Mouse (Mus musculus) myocyte (in vitro differentiated cells): ENCODE data around the gene Hdac9.

Source experiments
- CEBPB ChIP-seq: IDR thresholded peaks from 2 replicates; pipeline ENCODE4 v1.6.1; 2011; ENCODE audit warnings: mild to moderate bottlenecking, moderate library complexity; ENCODE audit not compliant: poor library complexity, insufficient read depth, severe bottlenecking
- E2F4 ChIP-seq: IDR thresholded peaks from one replicate; pipeline ENCODE4 v1.6.1; 2011; ENCODE audit warnings: mild to moderate bottlenecking, control low read depth, moderate library complexity; ENCODE audit not compliant: insufficient read depth
- POLR2A ChIP-seq: IDR thresholded peaks from one replicate; pipeline ENCODE4 v1.6.1; 2011; ENCODE audit warnings: low read depth, mild to moderate bottlenecking, control low read depth, moderate library complexity; ENCODE audit not compliant: insufficient read length
- SRF ChIP-seq: IDR thresholded peaks from one replicate; pipeline ENCODE4 v1.6.1; 2011; ENCODE audit warnings: low read depth; ENCODE audit not compliant: control insufficient read depth, insufficient read length
- TCF3 ChIP-seq: IDR thresholded peaks from one replicate; pipeline ENCODE4 v1.6.1; 2011; ENCODE audit warnings: low read depth, control low read depth; ENCODE audit not compliant: insufficient read length

GRCm38 (mm10) chr12:34683375-34683774 lies 233.5 kb downstream of the Hdac9 start:
- TF ChIP-seq POLR2A (no peak), E2F4 (no peak), TCF3 (no peak), CEBPB (no peak), SRF (no peak)
